Mouse (Mus musculus): ENCODE measurements around the gene Cyp46a1.

Cyp46a1 gene

GRCm38 (mm10) chr12:108363796-108364195 lies 29.6 kb downstream of the Cyp46a1 start:
- DNase-seq (ENCODE audit: extremely low read depth, low read depth): no peak

- DNase-seq (ENCODE audit: extremely low read depth, low read depth): no peak
Measured at GRCm38 (mm10) chr12:108365340-108365739, 31.2 kb downstream of the Cyp46a1 start.

- no peak for DNase-seq (ENCODE audit: extremely low read depth, low read depth)
Measured at GRCm38 (mm10) chr12:108365868-108366267, 31.7 kb downstream of the Cyp46a1 start.

GRCm38 (mm10) chr12:108367909-108368308 lies 33.7 kb downstream of the Cyp46a1 start:
- no peak for DNase-seq (ENCODE audit: extremely low read depth, low read depth)

GRCm38 (mm10) chr12:108368921-108369320 lies 34.7 kb downstream of the Cyp46a1 start:
- DNase-seq (ENCODE audit: extremely low read depth, low read depth): no peak

GRCm38 (mm10) chr12:108370596-108371428 lies 36.6 kb downstream of the Cyp46a1 start, which contains the start of gene Eml1:
Eml1 (plus strand) TSS chr12:108370957.
- DNase-seq (ENCODE audit: extremely low read depth, low read depth): no peak

- DNase-seq (ENCODE audit: extremely low read depth, low read depth): no peak
Measured at GRCm38 (mm10) chr12:108371429-108371765, 37.2 kb downstream of the Cyp46a1 start.

GRCm38 (mm10) chr12:108372241-108372640 lies 38.1 kb downstream of the Cyp46a1 start:
- no peak for DNase-seq (ENCODE audit: extremely low read depth, low read depth)

- no peak for DNase-seq (ENCODE audit: extremely low read depth, low read depth)
Measured at GRCm38 (mm10) chr12:108373611-108374010, 39.4 kb downstream of the Cyp46a1 start.

GRCm38 (mm10) chr12:108374689-108375088 lies 40.5 kb downstream of the Cyp46a1 start:
- no peak for DNase-seq (ENCODE audit: extremely low read depth, low read depth)

- no peak for DNase-seq (ENCODE audit: extremely low read depth, low read depth)
Measured at GRCm38 (mm10) chr12:108378379-108379133, 44.4 kb downstream of the Cyp46a1 start.

- DNase-seq (ENCODE audit: extremely low read depth, low read depth): no peak
Measured at GRCm38 (mm10) chr12:108386476-108387232, 52.5 kb downstream of the Cyp46a1 start.

GRCm38 (mm10) chr12:108389718-108390117 lies 55.5 kb downstream of the Cyp46a1 start:
- no peak for DNase-seq (ENCODE audit: extremely low read depth, low read depth)

GRCm38 (mm10) chr12:108392254-108393044 lies 58.3 kb downstream of the Cyp46a1 start:
- DNase-seq (ENCODE audit: extremely low read depth, low read depth): no peak

GRCm38 (mm10) chr12:108393082-108393481 lies 58.9 kb downstream of the Cyp46a1 start:
- no peak for DNase-seq (ENCODE audit: extremely low read depth, low read depth)

GRCm38 (mm10) chr12:108393637-108394036 lies 59.5 kb downstream of the Cyp46a1 start:
- DNase-seq (ENCODE audit: extremely low read depth, low read depth): no peak

GRCm38 (mm10) chr12:108394534-108395284 lies 60.5 kb downstream of the Cyp46a1 start:
- no peak for DNase-seq (ENCODE audit: extremely low read depth, low read depth)

GRCm38 (mm10) chr12:108395285-108395660 lies 61.1 kb downstream of the Cyp46a1 start:
- DNase-seq (ENCODE audit: extremely low read depth, low read depth): no peak

GRCm38 (mm10) chr12:108396081-108396947 lies 62.1 kb downstream of the Cyp46a1 start:
- no peak for DNase-seq (ENCODE audit: extremely low read depth, low read depth)
